Mouse (Mus musculus): ENCODE results near the gene Wdr89.
"Not testable (repeated sequence)": the region's sequence is repeated elsewhere in the genome, so short reads cannot be mapped to it uniquely, and the experiment has no call there.

Wdr89 gene

DNA sequence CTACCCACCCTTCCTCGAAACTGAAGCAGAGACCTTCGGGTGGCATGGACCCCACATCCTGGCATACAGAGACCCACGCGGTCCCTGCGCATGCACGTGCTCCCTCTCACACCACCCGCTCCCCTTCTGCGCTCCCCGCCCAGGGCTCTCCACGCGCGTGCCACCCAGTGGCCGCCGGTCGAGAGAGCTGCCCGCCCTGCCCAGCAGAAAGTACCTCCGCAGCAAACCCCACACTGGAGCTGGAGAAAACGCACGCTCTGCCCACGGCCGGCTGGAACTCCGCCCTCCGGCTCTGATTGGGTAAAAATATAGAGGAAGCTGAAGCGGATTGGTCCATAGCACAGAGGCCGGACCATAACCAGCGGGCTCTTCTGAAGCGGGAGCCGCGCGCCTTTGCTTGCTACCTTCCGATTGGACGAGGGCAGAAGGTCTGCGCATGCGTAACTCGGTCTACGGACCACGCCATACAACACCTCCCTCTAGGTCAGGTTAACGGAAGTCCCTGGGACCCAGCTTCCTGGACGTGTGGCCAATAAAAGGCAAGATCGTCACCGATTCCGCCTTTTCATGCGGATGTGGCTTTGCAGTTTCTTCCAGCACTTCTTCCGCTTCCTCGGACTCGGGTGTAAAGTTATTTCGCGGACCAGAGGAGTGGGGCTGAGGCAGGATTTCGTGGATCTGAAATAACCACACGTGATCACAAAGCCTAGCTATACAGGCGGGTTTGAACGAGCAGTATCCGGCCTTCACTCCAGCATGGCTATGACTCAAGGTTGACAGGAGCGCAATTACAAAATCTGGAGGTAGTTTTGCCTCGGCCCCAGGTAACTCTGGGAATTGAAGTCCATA is at the start of gene Wdr89:
Wdr89 (minus strand) TSS at position 280 of the 849 bp plus-strand sequence.
- DNase-seq (ENCODE audit: low spot score in 2 of 2), result peak; percentile 100

DNA sequence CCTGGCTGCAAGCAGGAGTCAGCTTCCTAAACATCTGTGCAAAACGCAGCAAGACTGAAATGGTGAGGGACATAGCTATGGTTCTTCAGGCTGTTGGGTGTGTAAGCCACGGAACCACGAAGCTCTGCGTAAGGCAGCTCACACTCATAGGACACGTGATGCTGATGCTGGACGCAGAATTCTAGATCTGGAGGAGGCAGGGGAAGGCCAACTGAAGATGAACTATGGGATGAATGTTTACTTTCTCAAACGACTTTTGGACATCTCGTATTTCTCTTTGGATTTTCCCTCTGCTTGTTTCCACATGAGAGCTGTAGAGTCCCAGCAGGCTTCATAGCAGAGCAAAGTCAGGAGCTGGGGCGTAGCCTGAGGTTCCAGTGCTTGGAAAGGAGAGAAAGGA is 44.3 kb upstream of the Wdr89 start:
- no peak for DNase-seq (ENCODE audit: low spot score in 2 of 2)

DNA sequence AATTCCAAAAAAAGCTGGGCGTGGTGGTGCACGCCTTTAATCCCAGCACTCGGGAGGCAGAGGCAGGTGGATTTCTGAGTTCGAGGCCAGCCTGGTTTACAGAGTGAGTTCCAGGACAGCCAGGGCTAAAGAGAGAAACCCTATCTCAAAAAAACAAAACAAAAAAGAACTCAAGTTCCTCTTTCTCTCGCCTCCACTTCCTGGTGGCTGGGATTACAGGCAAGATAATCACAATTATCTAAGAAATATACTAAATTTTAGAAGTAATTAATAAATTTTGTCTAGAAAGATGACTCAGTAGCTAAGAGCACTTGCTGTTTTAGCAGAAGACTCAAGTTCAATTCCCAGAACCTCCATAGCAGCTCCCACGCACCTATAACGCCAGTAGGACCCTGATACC is 43.6 kb upstream of the Wdr89 start:
- not testable (repeated sequence) for DNase-seq (ENCODE audit: low spot score in 2 of 2)

DNA sequence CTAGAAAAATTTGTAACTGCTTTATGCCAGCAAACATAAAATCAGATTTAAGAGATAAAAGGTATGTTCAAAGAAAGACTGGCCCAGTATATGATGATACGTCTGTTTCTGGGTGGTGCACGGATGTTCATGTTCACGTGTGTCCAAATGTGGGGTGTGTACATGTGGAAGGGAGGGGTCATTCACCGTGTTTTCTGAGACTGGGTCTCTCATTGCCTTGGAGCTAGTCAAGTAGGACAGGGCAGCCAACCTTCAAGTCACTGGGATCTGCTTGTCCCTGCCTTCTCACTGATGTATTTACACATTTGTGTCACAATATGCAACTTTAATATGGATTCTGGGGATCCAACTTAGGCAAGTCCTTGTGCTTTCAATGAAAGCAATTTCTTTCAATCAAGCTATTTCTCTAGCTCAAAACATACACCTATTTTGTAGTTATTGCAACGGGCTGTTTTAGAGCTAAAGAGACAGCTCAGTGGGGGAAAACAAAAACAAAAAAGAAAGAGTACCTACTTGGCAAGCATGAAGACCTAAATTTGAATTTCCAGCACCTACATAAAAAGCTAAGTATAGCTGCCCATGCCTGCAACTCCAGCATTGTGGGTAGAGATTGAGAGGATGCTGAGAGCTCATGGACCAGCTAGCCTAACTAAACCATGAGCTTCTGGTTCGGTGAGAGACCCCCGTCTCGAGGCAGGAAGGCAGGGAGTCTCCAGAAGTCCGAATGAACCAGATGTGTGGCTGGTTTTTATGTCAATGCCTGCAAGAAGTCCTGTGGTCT is 41.4 kb upstream of the Wdr89 start:
- no peak for DNase-seq (ENCODE audit: low spot score in 2 of 2)

DNA sequence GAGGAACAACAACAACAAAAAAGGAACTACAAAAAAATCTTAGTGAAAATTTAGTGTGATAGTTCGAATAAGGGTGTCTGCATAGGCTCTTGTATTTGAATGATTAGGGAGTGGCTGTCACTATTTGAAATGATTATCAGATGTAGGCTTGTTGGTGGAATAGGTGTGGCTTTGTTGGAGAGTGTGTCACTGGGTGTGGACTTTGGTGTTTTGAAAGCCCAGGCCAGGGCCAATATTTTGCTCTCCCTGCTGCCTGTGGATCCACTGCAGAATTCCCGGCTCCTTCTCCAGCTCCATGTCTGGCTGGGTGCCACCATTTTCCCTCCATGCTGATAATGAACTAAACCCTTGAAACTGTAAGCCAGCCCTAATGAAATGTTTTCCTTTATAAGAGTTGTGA is 40.2 kb upstream of the Wdr89 start:
- no peak for DNase-seq (ENCODE audit: low spot score in 2 of 2)

DNA sequence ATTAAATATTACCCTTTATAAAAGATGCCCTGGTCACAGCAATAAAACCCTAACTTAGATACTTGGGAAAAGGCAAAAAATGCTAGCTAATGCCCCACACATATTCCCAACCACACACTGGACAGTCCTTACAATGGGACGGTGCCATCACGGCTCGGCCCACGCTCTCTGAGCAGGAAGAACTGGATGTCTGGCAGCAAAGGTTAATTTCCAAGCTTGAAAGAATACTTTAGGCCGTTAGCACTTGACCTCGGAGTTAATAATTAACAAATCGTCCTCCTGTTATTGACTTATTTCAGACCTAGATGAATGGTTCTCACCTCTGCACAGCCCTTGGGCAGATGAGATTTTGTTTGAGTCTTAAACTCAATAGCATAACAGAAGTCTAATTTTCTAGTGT is 37.3 kb upstream of the Wdr89 start:
- DNase-seq (ENCODE audit: low spot score in 2 of 2), result no peak

DNA sequence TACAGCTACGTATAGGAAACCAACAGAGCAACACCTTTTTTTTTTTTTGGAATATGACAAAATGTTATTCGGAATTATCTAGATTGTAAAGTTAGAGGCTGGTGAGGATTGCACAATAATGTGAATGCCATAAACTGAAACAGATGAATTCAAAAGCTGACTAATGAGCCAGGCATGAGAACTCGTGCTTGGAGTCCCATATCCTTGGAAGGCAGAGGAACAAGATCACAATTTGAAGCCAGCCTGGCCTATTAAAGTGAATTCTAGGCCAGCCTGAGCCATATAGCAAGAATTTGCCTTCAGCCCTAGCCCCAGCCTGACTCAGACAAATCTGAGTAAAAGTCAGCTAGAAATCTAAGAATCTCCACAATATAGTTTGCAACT is 33.4 kb upstream of the Wdr89 start:
- DNase-seq (ENCODE audit: low spot score in 2 of 2), result no peak

DNA sequence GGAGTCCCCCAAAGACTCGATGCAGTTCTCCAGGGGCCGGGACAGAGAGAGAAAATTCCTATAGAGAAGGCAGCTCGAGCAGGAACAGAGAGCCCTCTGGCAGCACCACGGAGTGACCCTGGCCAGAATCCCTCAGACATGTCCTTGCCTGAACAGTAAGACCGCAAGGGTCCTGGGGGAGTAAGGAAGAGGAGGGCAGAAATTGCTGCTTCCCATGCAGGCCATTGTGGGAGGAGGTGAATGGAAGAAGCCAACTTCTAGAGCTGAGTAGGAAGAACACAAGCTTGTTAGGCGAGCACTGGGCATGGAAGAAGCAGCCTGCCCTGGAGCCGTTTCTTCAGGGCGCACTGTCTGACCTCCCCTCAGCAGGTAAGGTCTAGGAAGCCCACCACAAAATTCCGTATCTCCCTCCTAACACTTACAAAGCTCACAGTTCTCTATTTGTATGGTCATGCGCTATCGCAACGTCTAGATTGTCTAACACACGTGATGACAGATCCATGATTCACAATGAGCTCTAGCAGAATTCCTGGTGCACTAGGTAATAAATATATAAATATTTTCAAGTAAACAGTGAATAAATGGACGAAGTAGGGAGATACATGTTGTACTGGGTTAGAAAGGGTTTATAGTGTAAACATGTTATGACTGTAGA is 32.9 kb upstream of the Wdr89 start:
- no peak for DNase-seq (ENCODE audit: low spot score in 2 of 2)

DNA sequence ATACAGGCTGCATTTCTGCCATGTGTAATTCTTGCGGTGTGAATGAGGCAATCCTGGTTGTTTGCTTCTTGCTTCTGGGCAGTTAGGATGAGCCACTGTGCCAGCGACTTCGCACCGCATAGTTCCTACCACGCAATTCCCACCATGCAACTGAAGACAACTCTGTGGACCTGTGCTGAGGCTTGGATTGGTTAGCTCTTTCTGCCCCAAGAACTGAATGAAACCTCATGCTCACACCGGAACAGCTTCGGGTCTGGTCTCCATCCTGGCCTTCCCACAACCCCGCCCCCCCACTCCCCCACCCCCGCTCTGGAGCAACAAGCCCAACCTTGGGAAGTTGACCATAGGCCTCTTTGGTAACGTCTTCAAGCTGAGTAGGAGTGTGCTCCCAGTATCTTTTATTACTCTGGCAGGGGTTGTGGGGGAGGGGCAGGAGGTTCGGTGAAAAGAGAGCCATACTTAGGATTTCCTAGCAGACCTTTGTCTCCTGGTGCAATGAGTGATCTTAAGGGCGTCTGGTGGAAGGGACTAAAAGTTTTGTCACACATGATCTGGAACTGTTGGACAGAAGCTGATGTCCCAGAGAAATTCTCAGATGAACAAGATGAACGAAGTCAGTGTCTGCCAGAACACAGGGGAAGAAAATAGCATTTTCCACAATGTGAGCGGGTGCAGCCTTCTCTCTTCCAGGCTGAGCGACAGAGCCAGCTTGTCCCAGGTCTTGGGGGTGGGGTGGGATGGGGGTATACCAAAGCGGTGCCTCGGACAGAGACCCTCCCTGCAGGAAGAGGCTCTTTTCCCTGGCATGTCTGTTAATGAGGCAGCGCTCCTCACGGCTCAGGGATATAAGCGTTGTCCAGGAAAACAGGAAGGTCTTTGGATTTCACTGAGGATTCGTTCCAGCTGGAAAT is 32.1 kb upstream of the Wdr89 start:
- DNase-seq (ENCODE audit: low spot score in 2 of 2), result no peak

DNA sequence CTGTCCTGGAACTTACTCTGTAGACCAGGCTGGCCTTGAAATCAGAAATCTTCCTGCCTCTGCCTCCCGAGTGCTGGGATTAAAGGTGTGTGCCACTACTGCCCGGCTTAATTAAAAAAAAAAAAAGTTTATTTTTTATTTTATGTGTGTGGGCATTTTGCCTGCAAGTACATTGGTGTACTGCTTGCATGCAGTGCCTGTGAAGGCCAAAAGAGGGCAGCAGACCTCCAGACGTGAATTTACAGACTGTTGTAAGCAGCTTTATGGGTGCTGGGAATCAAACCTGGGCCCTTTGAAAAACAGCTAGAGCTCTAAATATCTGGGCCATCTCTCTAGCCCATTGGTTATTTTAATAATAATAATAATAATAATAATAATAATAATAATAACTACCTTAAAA is 29.4 kb upstream of the Wdr89 start:
- DNase-seq (ENCODE audit: low spot score in 2 of 2), result no peak

DNA sequence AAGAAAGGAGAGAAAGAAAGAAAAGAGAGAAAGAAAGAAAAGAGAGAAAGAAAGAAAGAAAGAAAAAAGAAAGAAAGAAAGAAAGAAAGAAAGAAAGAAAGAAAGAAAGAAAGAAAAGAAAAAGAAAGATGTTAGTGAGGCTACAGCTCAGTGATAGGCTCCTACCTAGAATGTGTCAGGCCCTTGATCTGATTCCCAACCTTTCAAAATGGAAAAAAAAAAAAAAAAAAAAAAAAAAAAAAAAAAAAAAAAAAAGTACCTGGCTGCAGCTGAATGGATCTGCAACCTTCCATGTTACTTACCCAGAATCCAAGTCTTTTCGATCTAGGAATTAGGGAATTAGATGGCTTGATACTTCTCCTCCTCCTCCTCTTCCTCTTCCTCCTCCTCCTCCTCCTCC is 26.5 kb upstream of the Wdr89 start:
- not testable (repeated sequence) for DNase-seq (ENCODE audit: low spot score in 2 of 2)

DNA sequence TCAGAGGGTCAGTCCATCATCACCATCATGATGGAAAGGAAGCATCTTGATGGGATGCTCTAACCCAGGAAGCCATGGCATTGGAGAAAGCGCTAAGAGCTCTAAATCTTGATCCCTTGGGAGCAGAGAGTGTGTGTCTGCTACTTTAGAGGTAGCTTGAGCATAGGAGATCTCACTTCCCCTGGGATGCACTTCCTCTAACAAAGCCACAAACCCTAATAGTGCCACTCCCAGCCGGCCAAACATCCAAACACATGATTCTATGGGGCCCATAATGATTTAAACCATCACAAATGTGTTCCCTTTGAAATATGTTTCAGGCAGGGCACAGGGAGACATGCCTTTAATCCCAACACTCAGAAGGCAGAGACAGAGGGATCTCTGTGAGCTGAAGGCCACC is 19.7 kb upstream of the Wdr89 start:
- no peak for DNase-seq (ENCODE audit: low spot score in 2 of 2)

DNA sequence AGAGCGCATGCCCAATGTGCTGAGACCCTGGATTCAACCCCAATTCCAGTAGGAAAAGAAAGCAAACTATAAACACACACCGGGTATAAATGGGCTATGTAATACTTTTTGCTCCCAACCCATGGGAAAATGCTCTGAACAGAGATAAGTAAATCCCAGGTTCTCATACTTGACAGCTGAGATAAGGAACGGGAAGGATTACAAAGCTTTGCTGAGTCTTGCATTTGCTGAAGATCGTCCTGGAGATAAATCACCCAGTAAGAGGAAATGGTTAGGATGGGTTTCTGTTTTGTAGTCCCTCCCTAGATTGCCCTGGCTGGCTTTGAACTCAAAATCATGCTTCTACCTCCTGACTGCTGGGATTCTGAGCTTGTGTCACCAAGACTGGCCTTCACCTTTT is 18.0 kb upstream of the Wdr89 start:
- no peak for DNase-seq (ENCODE audit: low spot score in 2 of 2)

DNA sequence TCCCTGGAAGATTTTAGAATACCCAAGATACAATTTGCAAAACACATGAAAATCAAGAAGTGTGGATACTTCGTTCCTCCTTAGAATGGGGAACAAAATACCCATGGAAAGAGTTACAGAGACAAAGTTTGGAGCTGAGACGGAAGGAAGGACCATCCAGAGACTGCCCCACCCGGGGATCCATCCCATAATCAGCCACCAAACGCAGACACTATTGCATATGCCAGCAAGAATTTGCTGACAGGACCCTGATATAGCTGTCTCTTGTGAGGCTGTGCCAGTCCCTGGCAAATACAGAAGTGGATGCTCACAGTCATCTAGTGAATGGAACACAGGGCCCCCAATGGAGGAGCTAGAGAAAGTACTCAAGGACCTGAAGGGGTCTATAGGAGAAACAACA is 14.7 kb upstream of the Wdr89 start:
- DNase-seq (ENCODE audit: low spot score in 2 of 2), result not testable (repeated sequence)

DNA sequence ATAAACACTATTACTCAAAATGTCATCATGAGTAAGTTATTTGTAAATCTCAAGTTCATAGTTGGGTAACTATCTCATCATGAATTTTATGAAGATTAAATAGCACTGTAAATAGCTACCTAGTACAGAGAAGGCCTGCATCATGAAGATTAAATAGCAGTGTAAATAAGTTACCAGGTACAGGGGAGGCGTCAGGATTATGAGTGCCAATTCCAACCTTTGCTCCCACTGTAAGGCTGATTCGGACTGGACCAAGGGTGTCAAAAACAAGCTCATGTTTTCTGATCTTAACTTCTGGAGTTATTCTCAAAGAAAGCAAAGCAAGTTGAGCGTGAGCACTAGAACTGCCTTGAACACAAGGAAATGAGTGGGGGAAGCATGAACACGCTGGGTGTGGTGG is 14.3 kb upstream of the Wdr89 start:
- no peak for DNase-seq (ENCODE audit: low spot score in 2 of 2)

DNA sequence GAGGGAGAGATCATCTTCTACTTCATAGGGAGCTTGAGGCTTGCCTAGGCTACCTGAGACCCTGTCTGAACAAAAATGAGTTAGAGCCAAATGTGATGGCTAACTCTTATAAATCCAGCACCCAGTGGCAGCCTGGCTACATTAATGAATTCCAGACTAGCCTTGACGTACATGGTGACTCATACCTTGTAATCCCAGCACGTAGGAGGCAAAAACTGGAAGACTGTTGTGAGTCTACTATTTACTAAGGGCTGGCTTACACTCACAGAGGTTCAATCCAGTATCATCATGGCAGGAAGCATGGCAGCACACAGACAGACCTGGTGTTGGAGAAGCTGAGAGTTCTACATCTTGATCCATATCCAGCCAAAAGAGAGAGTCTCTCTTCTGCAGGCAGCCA is 13.5 kb upstream of the Wdr89 start:
- no peak for DNase-seq (ENCODE audit: low spot score in 2 of 2)

DNA sequence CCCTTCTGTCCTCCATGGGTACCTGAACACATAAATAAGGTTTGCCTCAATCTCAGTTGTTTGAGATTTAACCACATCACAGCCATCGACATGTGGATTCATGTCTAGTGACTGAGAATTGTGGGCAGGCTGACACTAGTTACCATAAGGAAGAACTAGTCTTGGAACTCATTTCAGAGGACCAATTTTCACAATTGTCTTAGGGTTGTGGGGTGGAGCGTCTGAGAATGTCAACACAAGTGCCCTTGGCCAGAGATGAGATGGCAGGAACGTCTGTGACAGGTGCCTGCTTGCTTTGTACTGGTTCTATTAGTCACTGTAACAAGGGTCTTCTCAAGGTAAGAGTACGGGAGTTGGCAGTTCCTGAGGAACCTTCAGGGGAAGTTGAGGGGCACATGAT is 11.8 kb upstream of the Wdr89 start:
- DNase-seq (ENCODE audit: low spot score in 2 of 2), result no peak

DNA sequence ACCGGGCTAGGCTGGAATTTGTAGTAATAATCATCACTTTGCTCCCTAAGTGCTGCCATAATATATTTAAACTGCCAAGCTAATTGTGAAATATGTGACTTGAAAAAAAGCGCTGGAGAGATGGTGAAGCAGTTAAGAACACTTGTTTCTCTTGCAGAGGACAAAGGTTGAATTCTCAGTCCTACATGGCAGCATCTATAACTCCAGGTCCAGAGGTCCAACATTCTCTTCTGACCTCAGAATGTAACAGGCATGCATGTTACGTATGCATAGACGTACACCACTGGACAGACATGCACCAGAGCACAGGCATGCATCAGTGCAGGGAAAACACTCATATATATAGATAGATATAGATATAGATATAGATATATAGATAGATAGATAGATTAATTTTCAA is 9.1 kb upstream of the Wdr89 start:
- DNase-seq (ENCODE audit: low spot score in 2 of 2), result no peak

DNA sequence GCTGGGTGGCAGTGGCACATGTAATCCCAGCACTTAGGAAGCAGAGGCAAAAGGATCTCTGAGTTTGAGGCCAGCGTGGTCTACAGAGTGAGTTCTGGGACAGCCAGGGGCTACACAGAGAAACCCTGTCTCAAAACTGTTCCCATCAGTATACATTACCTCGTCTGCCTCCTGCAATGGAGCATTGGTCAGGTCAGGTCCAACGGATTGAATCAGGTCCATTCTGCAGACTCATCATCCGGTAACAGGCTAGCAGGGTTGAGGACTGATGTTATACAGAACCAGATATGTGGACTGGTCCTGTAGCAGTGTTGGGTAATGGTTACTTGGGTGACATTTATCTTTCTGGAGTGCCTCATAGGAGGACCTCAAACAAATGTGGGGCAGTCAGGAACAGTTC is 3.3 kb upstream of the Wdr89 start:
- no peak for DNase-seq (ENCODE audit: low spot score in 2 of 2)

DNA sequence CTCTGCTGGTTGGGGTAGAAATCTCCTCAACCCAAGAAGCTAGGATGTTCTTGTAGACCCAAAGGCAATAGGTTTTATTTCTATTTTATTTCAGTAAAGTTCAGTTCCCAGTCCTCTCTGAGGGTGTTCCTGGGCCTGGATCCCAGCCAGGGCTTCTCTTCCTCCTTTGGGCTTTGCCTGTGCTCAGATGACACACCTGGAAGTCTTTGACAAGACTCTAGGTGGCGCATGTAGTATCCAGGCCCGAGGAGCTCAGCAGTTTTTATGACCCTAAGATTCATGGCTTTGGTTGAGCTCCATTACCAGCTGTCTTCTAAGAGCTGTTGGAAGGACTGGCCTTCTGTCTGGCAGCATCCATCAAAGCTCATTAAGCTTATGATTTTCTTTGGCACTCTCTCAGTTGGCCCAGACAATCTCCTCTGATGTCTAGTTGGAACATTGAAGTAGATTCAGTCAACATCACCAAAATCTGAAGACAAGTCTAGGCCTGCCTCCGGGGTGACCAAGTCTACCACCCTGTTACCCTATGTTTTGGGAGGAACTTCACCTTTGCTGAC is 2.5 kb upstream of the Wdr89 start:
- DNase-seq (ENCODE audit: low spot score in 2 of 2), result no peak

DNA sequence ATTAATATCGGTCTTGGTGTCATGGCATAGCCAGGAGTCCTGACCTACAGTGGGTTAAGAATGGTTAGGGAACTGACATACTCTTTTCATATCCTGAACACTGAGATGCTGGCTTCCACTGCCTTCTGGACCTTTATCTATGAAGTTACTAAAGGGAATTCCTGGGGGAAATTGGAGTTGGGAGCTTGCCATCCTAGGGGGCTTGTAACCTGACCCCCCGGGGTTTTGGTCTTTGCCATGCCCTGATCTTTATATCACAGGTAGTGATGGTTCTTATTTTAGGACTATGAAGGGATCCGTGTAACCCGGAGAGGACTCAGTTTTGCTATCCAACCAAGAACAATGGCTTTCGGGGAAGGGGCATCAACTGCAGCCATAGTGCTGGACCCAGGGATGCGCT is 1.3 kb upstream of the Wdr89 start:
- no peak for DNase-seq (ENCODE audit: low spot score in 2 of 2)

Measured in left cerebral cortex, adult 9 months (tissue).